Mouse (Mus musculus): ENCODE measurements around the gene Zfp954. TPM values are rescaled to one million over a fixed set of nuclear protein-coding genes. Genes with fewer than 3 reads are reported as not detected.

Gene Zfp954
- polyA plus RNA-seq, 1 experiment from 2014 or later: 5.2 TPM

Other genes starting within 250 kb of the Zfp954 start
- not detected in 2 replicates for gene Aurkc, start 126.2 kb downstream of the Zfp954 start, polyA plus RNA-seq (2015; fragmentation: Nextera tagmentation; extraction: Ambion mirVana)
- gene Zfp773, start 15.3 kb upstream of the Zfp954 start, polyA plus RNA-seq (2015; fragmentation: Nextera tagmentation; extraction: Ambion mirVana): 0.27 and 0.30 TPM in 2 replicates
- gene Zfp418, start 49.8 kb upstream of the Zfp954 start, polyA plus RNA-seq (2015; fragmentation: Nextera tagmentation; extraction: Ambion mirVana): 0.30 and 0.35 TPM in 2 replicates
- gene Zfp772, start 88.5 kb upstream of the Zfp954 start, polyA plus RNA-seq (2015; fragmentation: Nextera tagmentation; extraction: Ambion mirVana): 1.6 and 1.8 TPM in 2 replicates
- gene Vmn2r29, start 125.8 kb upstream of the Zfp954 start, polyA plus RNA-seq (2015; fragmentation: Nextera tagmentation; extraction: Ambion mirVana): 0.13 and 0.19 TPM in 2 replicates
- gene Gm45844, start 156.8 kb upstream of the Zfp954 start, polyA plus RNA-seq (2015; fragmentation: Nextera tagmentation; extraction: Ambion mirVana): 1.4 and 1.5 TPM in 2 replicates
- 15.3 and 16.2 TPM in 2 replicates for gene Clcn4, start 179.4 kb upstream of the Zfp954 start, polyA plus RNA-seq (2015; fragmentation: Nextera tagmentation; extraction: Ambion mirVana)
- gene Vmn2r30, start 216.1 kb upstream of the Zfp954 start, polyA plus RNA-seq (2015; fragmentation: Nextera tagmentation; extraction: Ambion mirVana): not detected in 2 replicates

Measured in liver, embryonic 13.5 days (tissue).